Mouse (Mus musculus): ENCODE measurements around the gene Gm21637.
"Not testable (repeated sequence)": the region's sequence is repeated elsewhere in the genome, so short reads cannot be mapped to it uniquely, and the experiment has no call there.

Gm21637 gene

DNA sequence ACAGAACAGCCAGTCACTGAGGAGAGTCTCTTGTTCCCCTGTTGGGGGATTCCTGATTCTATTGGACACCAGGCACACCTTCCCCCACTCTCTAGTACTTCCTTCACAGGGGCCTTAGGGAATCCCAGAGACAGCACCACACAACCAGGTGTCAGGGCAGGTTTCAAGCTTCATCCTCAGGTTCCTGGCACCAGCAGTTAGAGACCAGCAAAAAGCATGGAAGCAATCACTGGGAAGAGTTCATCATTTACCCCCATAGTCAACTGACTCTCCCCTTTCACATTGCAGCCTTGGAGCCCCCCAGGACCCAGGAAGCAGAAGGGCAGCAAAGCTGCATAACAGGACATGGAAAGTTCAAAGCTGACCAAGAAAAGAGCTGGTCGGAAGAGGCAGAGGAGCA is at the start of gene Gm21637:
Gm21637 (plus strand) TSS at position 301 of the 400 bp plus-strand sequence.
- not testable (repeated sequence) for DNase-seq
